Mouse (Mus musculus): ENCODE results near the gene Cpa4. TPM values are rescaled to one million over a fixed set of nuclear protein-coding genes. Genes with fewer than 3 reads are reported as not detected.

Cpa4 gene
- polyA plus RNA-seq, 1 experiment from 2014 or later, result 1.2 TPM

DNA sequence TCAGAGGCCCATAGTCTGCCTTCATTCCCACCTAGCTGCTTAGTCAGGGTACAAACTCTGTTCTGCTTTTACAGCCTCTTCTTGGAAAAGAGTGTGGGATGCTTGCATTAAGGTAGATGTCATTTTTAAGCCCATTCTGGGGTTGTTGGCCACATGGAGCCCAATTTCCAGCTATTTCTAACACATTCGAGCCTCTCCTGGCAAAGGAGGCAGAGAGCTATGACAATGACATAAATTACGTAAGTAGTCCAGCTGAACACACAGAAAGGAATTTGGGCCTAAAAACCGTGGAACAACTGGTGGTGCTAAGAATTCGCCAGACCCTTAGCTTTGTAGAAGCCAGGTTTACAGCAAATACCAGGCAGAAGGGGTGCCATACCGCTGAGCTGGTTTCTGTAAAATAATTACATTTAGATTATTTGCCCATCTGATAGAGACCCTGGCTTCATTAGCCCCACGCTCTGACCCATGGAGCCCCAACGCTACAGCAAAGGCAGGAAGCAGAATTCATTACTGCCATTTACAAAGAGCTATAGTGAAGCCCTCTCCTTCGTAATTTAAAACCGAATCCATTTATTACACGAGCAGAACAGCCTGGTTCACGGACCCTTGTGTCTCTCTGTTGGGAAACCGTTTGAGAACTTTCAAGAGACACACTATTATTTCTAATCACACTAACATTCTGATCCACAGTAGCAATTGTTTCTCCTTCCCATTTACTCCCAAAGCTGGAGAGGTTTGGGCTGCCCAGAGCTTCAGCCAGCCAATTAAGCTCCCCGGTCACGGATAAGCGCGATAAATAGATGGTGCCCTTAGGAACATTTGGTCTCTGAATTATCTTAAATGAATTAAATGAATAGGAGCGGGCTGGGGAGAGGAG is 12.0 kb downstream of the Cpa4 start:
- 77% methylated on average over 17 of the region's 17 CpGs for WGBS
- Histone ChIP-seq H3K36me3 (no peaks in the 10 kb centered on the region), H3K4me1 (peaks cover 7% of the 10 kb centered on the region), H3K9me3 (no peaks in the 10 kb centered on the region), H3K27me3 (ENCODE audit: insufficient read depth, poor library complexity, severe bottlenecking) (no peaks in the 10 kb centered on the region), H3K4me3 (no peak overlapping the region), H3K27ac (peak overlapping the region; percentile 52; the same call in 1 of the 2 replicates)
- no peak for DNase-seq (ENCODE audit: low spot score)

DNA sequence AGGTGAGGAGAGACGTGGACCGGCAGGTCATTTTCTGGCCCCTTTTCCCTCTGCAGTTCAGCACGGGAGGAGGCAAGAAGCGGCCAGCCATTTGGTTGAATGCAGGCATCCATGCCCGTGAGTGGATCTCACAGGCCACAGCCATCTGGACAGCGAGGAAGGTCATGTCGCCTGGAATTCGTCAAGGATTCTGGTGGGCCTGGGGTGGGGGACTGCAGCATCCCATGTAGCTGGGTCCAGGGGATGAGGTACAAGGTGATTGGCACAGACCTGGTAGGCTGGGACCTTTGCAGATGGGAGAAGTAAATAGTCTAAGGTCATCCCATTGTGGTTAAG is 12.6 kb downstream of the Cpa4 start:
- 46% methylated on average over 8 of the region's 8 CpGs for WGBS
- DNase-seq (ENCODE audit: low spot score), result no peak
- Histone ChIP-seq H3K27ac (peak overlapping the region; percentile 52; the same call in 1 of the 2 replicates), H3K36me3 (no peaks in the 10 kb centered on the region), H3K4me3 (no peak overlapping the region), H3K9me3 (no peaks in the 10 kb centered on the region), H3K4me1 (peaks cover 7% of the 10 kb centered on the region), H3K27me3 (ENCODE audit: insufficient read depth, poor library complexity, severe bottlenecking) (no peaks in the 10 kb centered on the region)

DNA sequence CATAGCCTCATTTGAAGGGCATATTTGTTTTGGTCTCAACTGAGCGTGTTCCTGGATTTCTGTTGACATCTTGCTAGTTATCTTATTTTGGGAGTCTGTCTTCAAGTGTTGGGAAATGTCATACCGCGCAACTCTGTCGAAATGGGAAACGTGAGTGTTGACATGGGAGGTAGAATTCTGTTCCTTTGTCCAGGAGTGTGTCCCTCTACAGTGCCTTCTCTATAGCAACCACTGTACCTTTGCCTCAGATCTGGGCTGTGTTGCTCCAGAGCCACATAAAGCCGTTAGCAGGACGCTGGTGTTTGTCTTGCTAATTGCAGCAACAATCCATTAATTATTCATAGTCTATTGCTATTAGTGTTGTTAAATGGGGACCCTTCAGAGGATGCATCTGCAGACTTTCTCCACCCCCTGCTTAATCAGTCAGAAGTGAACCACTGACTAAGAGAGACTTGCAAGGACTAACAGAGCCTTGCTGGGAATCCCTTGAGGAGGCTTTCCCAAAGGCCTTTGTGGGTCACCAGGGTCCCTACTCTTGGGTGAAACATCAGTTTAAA is 18.8 kb downstream of the Cpa4 start:
- H3K4me3 ChIP-seq, result no peak overlapping the region
- H3K4me1 ChIP-seq, result peaks cover 30% of the 10 kb centered on the region
- no peaks in the 10 kb centered on the region for H3K9me3 ChIP-seq
- peak overlapping the region; percentile 31; the same call in 1 of the 2 replicates for H3K27ac ChIP-seq
- no peak for DNase-seq (ENCODE audit: low spot score)
- no peaks in the 10 kb centered on the region for H3K27me3 ChIP-seq (ENCODE audit: insufficient read depth, poor library complexity, severe bottlenecking)
- WGBS, result 54% methylated on average over 7 of the region's 7 CpGs
- H3K36me3 ChIP-seq, result no peaks in the 10 kb centered on the region

DNA sequence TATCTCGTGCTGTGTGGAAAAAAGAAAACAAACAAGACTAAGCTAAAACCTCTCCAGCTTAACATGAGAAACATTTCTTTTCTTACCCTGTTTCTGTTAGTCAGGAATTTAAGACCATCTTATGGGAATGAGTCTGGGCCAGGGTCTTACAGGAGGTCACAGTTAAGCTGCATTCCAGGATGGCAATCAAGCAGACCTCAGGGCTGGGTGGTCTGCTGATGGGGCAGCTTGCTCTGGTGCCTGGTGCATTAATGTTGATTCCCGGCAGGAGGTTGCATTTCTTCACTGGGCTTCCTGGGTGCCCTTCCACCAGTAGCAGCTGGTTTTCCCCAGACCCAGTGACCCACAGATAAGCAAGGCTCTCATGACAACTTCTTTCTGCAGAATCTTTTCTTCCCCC is 21.6 kb downstream of the Cpa4 start:
- Histone ChIP-seq H3K4me1 (peaks cover 44% of the 10 kb centered on the region), H3K27ac (peak overlapping the region; percentile 69), H3K27me3 (ENCODE audit: insufficient read depth, poor library complexity, severe bottlenecking) (no peaks in the 10 kb centered on the region), H3K4me3 (no peak overlapping the region), H3K36me3 (no peaks in the 10 kb centered on the region), H3K9me3 (no peaks in the 10 kb centered on the region)
- WGBS, result 16% methylated on average over 2 of the region's 2 CpGs
- DNase-seq (ENCODE audit: low spot score), result no peak

DNA sequence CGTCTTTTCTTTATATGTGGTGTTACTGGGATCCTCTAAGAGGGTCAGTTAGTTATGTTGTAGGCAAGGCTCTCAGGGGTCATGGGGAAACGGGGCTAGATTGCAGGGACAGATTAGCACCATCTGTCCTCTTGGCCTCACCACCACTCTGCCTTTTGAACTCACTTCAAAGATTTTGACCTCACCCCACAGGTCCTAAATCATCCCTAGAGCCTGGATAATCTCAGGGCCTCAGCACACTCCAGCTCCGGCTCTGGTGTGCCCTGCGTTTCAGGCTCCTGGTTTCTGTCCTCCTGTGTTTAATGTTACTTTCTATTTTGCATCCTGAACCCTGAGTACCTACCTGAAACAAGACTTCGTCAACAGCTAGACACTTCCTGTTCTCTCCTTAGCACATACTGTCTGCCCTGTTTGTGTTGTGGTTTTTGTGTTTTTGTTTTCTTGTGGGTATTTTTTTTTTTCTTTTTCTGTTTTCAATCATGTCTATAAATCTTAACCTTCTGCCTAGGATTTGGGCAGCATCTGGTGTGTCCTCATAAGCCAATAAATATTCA is 23.8 kb downstream of the Cpa4 start:
- no peaks in the 10 kb centered on the region for H3K36me3 ChIP-seq
- DNase-seq (ENCODE audit: low spot score), result no peak
- no peak overlapping the region for H3K4me3 ChIP-seq
- 43% methylated on average over 5 of the region's 5 CpGs for WGBS
- H3K4me1 ChIP-seq, result peaks cover 51% of the 10 kb centered on the region
- no peak overlapping the region for H3K27ac ChIP-seq
- no peaks in the 10 kb centered on the region for H3K27me3 ChIP-seq (ENCODE audit: insufficient read depth, poor library complexity, severe bottlenecking)
- H3K9me3 ChIP-seq, result no peaks in the 10 kb centered on the region

DNA sequence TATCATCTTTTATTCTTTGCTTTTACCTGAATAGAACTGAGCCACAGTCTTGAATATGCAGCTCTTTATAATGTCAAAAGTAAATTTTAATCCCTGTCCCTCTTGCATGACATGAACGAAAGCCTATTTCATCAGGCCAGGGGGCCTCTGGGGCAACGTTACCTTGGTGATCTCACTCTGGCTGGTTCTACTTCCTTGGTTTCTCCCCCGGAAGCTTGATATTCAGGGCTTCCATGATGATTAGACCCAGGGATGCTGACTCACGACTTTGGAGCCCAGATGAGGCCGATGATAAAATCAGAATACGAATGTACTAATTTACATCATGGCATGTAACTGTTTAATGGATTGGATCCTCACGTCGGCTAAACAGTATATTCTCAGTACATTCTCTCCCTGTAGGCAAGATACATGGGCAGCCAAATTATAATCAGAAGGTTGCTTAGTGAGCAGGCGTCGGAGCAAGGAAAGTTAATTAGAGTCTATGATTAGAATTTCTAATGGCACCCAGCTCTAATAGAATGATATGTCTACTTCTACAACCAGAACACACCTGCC is 24.3 kb downstream of the Cpa4 start:
- peaks cover 46% of the 10 kb centered on the region for H3K4me1 ChIP-seq

DNA sequence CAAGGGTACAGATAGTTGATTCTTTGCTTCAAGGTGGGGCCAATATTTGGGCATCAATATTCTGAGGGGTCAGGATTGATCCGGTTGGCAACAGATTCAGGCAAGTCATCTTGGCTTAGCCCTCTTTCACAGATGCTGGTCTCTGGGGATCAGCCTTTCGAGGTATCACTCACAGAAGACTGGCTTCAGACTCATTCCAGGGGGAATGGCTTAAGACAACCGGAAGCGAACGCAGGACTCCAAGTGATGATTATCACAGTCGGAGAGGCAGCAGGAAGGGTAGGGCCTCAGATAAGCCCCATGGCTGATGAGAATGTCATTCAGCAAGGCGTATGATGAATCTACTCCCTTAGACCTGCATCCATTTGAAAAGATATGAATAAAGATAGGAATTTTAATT is 26.2 kb downstream of the Cpa4 start:
- peak; percentile 66 for DNase-seq (ENCODE audit: low spot score)
- peak overlapping the region; percentile 31; the same call in 1 of the 2 replicates for H3K27ac ChIP-seq
- WGBS, result 39% methylated on average over 7 of the region's 7 CpGs

More for the DNA sequence above, 24.3 kb downstream of the Cpa4 start:
- H3K27me3 ChIP-seq (ENCODE audit: insufficient read depth, poor library complexity, severe bottlenecking), result no peaks in the 10 kb centered on the region
- H3K36me3 ChIP-seq, result no peaks in the 10 kb centered on the region
- H3K9me3 ChIP-seq, result no peaks in the 10 kb centered on the region
- WGBS, result 80% methylated on average over 10 of the region's 10 CpGs
- H3K27ac ChIP-seq, result no peak overlapping the region
- DNase-seq (ENCODE audit: low spot score), result no peak
- no peak overlapping the region for H3K4me3 ChIP-seq

DNA sequence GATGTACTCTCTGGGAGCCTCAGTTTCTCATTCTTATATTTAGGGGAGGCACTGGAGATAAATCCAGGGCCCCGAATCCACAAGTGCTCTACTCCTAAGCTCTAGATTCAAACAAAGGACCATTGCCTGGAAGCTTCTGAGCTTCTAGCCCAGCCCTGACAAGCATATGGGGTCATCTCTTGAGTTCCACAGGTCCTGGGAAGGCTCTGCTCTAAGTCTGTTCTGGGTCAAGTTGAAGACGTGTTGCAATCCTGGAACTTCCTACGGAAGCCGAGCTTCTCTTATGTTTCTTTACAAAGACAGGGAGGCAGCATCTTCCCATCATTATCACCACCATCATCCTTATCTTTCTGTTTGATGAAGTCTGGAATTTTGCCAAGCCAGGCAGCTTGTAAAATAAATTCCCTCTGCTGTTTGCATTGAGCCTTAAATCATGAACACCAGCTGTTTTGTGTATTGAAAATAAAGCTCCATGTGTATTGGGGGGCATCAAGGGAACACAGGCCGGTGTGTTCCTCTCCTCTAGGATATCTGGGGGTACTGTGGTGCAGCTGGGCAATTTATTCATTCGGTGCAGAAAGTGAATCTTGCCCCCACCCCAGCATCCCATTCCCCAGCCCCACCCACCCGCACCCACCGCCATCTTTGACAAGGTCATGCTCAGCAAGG is 28.2 kb downstream of the Cpa4 start:
- Histone ChIP-seq H3K4me3 (no peak overlapping the region), H3K27me3 (ENCODE audit: insufficient read depth, poor library complexity, severe bottlenecking) (no peaks in the 10 kb centered on the region), H3K4me1 (peaks cover 35% of the 10 kb centered on the region), H3K27ac (peak overlapping the region; percentile 44; the same call in 1 of the 2 replicates), H3K36me3 (no peaks in the 10 kb centered on the region), H3K9me3 (no peaks in the 10 kb centered on the region)
- WGBS, result 87% methylated on average over 8 of the region's 8 CpGs
- peak; percentile 64 for DNase-seq (ENCODE audit: low spot score)

More for the DNA sequence above, 26.2 kb downstream of the Cpa4 start:
- Histone ChIP-seq H3K9me3 (no peaks in the 10 kb centered on the region), H3K36me3 (no peaks in the 10 kb centered on the region), H3K4me1 (peaks cover 44% of the 10 kb centered on the region), H3K4me3 (no peak overlapping the region), H3K27me3 (ENCODE audit: insufficient read depth, poor library complexity, severe bottlenecking) (no peaks in the 10 kb centered on the region)

DNA sequence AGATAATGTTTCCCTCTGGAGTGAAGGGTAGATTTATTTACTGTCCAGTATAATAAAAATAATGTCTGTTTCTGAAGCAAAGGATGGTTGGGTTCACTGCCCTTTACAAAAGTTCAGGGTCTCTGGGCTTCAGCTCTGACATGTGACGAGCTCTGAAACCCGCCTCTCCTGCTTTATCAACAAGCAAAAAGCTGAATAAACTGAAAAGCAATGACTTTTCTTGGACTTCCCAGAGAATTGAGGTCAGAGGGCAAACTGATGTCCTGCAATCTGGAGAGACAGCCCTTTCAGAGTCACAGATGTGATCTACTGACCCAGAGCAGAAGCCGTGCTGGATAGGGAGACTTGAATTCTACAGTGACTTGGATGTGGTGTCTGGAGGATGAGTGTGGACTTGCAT is 31.9 kb downstream of the Cpa4 start:
- DNase-seq (ENCODE audit: low spot score), result no peak
- no peaks in the 10 kb centered on the region for H3K27me3 ChIP-seq (ENCODE audit: insufficient read depth, poor library complexity, severe bottlenecking)
- H3K9me3 ChIP-seq, result no peaks in the 10 kb centered on the region
- H3K4me1 ChIP-seq, result peaks cover 16% of the 10 kb centered on the region
- no peak overlapping the region for H3K4me3 ChIP-seq
- 52% methylated on average over 3 of the region's 3 CpGs for WGBS
- H3K27ac ChIP-seq, result peak overlapping the region; percentile 32
- no peaks in the 10 kb centered on the region for H3K36me3 ChIP-seq

DNA sequence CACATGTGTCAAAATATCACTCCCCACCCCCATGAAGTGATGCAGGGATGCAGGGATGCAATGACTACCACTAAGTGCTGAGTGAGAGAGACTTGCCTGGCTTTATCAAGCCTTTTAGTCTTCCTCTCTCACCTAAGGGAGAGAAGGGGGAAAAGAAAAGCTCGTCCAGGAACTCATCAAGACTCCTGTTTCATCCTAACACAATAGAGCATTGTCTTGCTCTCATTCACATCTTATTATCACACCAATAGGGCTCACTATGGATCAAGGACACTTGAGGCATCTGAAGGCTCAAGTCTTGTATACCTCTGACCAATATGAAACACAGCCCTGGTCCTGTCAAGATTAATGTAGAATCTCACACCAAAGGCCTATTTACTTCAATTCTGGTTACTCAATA is 32.8 kb downstream of the Cpa4 start:
- no peaks in the 10 kb centered on the region for H3K9me3 ChIP-seq
- no peaks in the 10 kb centered on the region for H3K27me3 ChIP-seq (ENCODE audit: insufficient read depth, poor library complexity, severe bottlenecking)
- H3K36me3 ChIP-seq, result no peaks in the 10 kb centered on the region
- 65% methylated on average over 1 of the region's 1 CpGs for WGBS
- no peak overlapping the region for H3K27ac ChIP-seq
- DNase-seq (ENCODE audit: low spot score), result no peak
- no peak overlapping the region for H3K4me3 ChIP-seq
- peaks cover 12% of the 10 kb centered on the region; the same call in 1 of the 2 replicates for H3K4me1 ChIP-seq

DNA sequence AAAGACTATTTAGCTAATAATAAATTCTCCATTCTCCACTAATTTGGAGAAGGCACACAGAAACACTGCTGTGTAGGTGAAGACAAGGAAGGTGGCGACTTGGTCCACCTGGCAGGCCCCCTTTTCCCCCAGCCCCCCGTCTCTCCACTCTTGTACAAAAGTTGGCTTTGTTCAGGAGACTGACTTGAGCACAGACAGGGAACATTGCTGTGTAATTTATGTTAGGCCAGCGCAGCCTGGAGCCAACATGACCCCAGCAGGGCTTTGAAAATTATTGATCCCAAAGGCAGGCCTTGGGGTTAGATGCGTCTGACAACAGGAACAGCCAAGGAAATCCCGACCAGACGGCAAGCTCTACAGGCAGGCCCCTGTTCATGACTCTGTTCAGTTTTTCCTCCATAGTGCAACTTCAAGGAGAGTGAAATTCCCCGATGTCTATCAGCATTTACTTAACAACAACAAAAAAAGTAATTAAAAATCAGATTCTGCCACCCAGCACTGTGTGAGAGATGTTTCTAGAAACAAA is 36.2 kb downstream of the Cpa4 start:
- WGBS, result 73% methylated on average over 7 of the region's 7 CpGs
- Histone ChIP-seq H3K27me3 (ENCODE audit: insufficient read depth, poor library complexity, severe bottlenecking) (no peaks in the 10 kb centered on the region), H3K9me3 (no peaks in the 10 kb centered on the region), H3K27ac (no peak overlapping the region), H3K4me3 (no peak overlapping the region), H3K36me3 (no peaks in the 10 kb centered on the region), H3K4me1 (peaks cover 3% of the 10 kb centered on the region; the same call in 1 of the 2 replicates)
- DNase-seq (ENCODE audit: low spot score), result no peak

DNA sequence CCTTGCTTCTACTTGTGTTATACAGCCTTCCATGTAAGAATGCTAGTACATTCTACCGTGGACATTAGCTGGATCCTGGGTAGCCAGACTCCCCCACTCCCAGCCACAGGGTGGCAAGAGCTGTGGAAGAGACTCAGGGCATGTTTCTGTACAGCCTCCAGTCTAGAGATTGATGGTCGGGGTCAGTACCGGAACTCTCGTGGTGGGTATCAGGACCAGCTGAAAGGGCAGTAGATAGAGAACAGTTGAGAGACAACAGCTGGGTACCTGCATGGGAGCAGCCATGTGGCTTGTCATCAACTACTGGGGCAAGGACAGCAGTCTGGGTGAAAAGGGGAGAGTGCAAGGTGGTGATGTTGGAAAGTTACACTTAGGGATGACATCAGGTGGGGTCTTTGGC is 36.9 kb downstream of the Cpa4 start:
- Histone ChIP-seq H3K4me3 (no peak overlapping the region), H3K27ac (peak overlapping the region; percentile 56; the same call in 1 of the 2 replicates), H3K27me3 (ENCODE audit: insufficient read depth, poor library complexity, severe bottlenecking) (no peaks in the 10 kb centered on the region), H3K36me3 (no peaks in the 10 kb centered on the region), H3K9me3 (no peaks in the 10 kb centered on the region), H3K4me1 (peaks cover 3% of the 10 kb centered on the region; the same call in 1 of the 2 replicates)
- 73% methylated on average over 4 of the region's 4 CpGs for WGBS
- no peak for DNase-seq (ENCODE audit: low spot score)
